Mouse (Mus musculus) adrenal gland, adult 2 months (tissue): ENCODE results near the gene Phrf1. TPM values are rescaled to one million over a fixed set of nuclear protein-coding genes. Genes with fewer than 3 reads are reported as not detected.

ENCODE experiments used
- DNase-seq: peaks from one replicate; pipeline ENCODE4 v3.0.0; 2021
- polyA plus RNA-seq: library from polyadenylated mRNA; depleted of rRNA; stranded (reverse); fragments of >200 nt; gene quantifications from 2 replicates; pipeline ENCODE4 v1.2.3, GENCODE M21; 2012
- total RNA-seq, 2 experiments: library from RNA; stranded (reverse); gene quantifications; 2 replicates each; pipeline ENCODE4 v1.2.3; 2021

Phrf1 gene
- total and polyA plus RNA-seq, 3 experiments = 33.7 to 64.5 (median 61.0) TPM

DNA sequence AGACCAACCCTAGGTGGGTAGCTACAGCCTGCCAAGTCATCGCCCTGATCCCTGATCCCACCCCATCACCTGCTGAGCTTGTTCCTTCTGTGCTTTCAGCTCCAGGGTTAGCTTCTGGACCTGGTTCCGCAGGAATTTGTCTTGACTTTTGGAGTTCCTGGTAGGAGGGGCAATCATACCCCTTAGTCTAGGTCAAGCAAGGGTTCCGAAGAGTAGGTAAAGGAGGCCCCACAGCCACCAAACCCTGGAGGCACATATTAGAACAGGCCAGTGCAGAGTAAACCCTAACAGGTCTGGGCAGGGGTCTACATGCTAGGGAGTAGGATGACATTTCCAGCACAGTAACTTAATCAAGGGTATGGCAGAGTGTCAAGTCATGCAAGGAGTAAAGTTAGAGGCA lies 15.5 kb upstream of the Phrf1 start:
- no peak for DNase-seq

DNA sequence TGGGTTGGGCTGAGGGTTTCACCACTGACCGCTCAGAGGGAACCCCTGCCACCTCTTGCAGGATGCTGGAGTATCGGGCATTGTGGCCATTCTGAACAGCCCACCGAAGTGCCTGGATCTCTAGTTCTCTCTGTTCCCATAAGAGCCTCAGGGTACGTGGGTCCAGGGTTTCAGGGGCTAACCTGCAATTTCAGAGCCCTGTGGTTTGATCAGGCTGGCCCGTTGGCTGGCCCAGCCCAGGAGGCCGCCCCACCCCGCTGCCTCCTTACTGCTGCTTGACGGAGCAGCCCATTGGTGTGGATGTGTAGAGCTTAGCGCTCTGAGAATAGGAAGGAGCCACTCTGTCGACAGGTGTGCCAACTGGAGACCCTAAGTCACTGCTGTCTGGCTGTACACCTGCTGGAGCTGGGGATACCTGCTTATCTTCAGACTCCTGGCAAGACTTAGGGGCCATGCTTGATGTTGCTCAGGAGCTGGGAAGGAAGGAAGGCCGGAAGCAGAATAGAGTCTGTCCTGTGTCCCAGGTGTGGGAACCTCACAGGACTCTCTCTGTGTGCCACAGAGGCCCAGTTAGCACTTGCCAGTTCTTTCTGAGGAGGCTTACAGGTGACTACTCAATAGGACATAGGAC lies 14.9 kb upstream of the Phrf1 start, which contains the start of gene Lmntd2:
Gene Lmntd2 (minus strand): TSS at position 476 of the 631 bp plus-strand sequence.
- DNase-seq = no peak

DNA sequence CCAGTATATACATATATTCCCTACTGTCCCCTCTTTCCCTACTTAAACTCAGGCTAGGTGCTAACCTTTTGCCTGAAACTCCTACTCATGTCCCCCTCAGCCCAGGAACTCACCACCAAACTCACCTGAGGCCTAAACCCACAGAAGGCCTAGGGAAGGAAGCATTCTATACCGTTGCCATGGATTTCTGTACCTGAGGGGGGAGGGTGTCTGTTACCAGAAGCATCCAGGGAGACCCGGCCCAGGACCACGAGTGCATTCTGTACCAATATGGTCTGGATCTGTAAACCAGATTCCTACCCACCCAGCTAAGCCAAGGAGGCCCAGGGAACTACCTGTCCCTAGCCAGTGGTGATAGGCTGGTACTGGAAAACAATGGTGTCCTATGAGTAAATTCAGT lies 14.3 kb upstream of the Phrf1 start:
- DNase-seq = no peak

DNA sequence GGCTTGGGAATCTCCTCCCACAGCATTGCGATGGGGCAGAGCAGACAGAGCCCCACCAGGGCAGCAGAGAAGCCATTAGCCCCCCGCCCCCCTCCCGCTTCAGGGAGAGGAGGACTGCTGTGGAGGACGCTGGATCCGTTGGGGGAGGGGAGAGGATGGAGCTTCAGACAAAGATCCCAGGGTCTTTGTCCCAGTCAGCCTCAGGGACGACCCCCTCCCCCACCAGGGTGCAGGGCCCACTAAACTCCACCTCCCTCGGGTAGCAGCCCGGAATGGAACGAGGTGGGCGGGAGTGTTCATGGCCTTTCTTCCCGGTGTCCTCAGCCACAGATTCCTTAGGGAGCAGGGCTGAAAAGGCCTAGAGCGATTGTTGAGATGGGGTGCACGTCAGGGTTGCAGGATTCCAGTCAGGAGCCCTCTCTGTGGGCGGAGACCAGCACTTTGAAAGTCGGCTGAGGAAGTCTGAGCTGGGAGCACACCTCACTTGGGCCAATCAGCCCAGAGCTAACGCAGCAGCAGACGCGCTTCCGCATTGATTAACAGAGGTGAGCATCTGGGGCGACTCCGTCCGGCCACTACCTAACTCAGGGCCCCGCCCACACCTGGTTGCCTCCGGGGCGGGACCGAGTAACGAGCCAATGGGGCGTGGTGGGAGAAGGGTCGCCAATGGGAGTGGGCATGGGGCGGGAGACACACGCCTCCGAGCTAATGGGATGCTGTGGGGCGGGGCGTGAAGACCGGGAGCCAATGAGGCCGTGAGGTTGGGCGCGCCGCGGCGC lies 13.3 kb upstream of the Phrf1 start, which contains the start of gene Rassf7:
Gene Rassf7 (plus strand): TSS at position 760 of the 779 bp plus-strand sequence.
- peak; percentile 95 for DNase-seq

DNA sequence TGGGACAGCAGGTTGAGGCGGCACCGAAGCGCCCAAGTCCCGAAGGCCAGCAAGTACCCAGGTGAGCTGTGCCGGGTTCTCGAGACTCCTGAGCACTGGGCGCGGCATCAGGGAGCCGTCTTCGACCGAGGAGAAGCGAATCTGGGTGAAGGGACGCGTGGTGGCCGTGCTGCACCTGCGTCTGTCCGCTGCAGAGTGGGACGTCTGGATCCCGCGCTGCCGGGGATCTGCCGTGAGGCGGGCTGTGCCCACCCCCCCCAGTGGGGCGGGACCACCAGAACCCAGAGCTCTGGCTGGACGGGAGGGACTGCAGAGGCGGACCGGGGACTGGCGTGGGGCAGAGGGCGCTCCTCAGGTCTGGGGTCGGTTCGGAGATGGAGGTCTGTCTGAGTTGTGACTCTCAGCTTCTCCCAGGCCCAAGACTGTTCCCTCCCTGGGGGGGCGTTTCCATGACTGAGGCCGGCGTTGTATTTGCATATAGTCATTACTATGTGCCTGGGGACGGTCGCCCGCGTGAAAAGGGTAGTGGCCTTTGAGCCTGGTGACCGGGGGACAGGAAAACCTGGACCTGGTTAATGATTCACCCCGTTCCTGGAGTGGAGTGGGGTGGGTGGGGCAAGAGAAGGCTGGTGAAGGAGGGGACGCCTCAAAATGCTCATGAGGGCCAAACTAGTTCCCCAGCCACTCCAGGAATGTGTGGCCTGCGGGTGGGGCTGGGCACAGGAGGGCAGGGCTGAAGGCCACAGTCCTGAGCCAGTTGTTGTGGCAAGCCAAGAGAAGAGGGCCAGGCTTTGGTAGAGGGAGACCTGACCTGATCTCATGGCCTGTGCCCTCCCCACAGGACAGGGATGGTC lies 12.5 kb upstream of the Phrf1 start:
- peak; percentile 72 for DNase-seq

DNA sequence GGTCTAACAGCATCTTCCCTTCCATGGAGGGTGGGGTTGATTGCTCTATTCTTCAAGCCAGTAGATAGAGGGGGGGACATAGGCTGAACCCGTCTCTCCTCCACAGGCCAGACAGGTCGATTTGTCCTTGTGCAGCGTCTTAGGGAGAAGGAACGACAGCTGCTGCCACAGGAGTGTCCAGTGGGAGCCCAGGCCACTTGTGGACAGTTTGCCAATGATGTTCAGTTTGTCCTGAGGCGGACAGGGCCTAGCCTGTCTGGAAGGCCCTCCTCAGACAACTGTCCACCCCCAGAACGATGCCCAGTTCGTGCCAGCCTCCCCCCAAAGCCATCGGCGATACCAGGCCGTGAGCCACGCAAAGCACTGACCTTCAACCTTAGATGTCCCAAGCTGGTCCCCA lies 11.7 kb upstream of the Phrf1 start:
- DNase-seq = no peak

DNA sequence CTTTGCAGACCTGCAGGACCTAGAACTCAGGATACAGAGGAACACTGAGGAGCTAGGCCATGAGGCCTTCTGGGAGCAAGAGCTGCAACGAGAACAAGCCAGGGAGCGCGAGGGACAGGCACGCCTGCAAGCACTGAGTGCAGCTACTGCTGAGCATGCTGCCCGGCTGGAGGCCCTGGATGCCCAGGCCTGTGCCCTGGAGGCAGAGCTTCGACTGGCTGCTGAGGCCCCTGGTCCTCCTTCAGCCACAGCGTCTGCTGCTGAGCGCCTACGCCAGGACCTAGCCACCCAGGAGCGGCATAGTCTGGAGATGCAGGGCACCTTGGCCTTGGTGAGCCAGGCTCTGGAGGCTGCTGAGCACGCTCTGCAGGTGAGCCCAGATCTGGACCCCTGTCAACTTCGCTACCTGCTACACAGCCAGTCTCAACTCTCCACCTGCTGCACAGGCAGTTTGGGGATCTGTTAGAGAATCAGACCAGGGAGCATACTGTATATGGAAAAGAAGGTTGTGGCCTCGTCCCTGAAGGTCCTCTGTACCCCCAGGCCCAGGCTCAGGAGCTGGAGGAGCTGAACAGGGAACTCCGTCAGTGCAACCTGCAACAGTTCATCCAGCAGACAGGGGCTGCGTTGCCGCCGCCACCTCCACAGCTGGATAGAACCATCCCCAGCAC lies 11.1 kb upstream of the Phrf1 start:
- no peak for DNase-seq

DNA sequence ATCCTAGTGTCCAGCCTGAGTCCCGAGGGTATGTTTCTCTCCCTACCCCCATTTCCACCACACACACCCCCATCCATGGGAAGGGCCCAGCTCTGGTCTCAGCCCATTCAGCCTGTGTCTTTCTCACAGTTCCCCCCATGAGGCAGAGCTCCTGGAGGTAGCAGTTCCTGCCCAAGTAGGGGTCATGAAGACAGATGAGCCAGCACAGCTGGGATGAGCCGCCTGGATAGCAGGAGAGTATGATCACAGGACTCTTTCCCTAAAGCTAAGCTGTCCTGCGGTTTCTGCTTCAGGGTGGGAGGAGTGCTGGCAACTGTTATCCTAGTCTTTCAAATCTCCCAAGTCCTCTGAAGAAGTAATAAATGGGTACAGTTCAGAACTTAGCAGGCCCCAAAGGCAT lies 10.4 kb upstream of the Phrf1 start:
- DNase-seq = no peak

DNA sequence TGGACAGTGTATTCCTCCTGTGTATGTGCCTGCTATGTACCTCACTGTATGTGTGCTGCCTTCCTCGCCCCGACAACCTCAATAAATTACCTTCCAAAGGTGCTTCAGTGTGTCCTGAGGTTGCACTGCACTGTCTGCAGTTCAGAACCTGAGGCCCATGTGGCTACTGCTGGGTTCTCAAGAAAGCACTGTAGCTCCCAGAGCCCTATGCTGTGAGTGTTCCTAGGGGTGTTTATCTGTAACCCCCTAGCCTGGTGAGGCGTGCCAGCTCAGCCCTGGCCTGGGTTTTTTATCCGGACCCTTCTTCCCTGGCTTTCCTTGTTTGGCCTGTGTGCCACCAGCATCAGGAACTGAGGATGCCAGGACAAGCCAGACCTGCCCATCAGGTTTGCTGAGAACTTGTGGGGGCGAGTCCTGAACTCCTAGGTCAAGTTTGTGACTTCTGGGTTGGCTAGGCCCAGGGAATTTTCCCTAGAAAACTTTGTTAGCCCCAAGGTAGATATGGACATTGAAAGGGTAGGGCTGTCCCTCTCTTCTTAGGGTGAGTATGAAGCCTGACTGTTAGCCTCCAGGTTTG lies 9.9 kb upstream of the Phrf1 start:
- DNase-seq = no peak

DNA sequence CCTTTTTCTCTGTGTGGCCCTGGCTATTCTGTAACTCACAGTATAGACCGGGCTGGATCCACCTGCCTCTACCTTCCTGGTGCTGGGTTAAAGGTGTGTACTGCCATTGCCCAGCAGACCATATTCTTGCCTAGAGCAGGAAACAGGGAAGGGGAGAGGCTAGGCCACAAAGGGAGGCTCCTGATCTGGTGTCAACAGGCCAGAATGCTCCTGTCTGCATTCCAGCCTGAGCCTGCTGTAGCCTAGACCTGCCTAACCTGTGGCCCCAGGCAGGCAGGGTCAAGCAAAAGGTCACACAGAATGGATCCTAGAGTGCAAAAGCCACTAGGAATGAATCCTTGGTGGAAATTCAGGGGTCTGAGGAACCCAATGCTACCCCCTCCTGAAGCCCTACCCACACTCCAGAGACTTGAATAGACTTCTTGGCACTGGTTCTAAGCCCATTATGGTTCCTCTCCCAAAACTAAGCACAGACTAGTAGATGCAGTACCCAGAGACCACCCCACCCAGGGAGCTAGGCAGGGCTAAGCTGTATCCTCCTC lies 9.0 kb upstream of the Phrf1 start:
- no peak for DNase-seq

DNA sequence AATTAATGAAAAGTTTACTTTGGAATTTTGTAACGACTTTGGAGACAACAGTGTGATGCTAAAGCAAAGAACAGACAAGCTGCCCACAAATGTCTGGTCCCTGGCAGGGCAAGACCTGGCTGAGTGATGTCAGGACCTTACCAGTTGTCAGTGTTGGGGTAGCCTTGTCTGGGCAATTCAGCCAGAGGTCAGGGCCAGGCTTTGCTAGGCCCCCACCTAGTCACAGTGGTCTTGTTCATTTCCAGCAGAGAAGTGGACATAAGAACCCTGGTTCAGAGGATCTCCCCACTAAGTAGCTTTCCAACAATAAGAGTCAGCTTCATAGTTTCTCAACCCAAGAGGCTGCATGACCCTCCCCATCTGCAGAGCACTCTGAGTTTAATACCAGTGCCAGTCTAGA lies 8.2 kb upstream of the Phrf1 start:
- no peak for DNase-seq

DNA sequence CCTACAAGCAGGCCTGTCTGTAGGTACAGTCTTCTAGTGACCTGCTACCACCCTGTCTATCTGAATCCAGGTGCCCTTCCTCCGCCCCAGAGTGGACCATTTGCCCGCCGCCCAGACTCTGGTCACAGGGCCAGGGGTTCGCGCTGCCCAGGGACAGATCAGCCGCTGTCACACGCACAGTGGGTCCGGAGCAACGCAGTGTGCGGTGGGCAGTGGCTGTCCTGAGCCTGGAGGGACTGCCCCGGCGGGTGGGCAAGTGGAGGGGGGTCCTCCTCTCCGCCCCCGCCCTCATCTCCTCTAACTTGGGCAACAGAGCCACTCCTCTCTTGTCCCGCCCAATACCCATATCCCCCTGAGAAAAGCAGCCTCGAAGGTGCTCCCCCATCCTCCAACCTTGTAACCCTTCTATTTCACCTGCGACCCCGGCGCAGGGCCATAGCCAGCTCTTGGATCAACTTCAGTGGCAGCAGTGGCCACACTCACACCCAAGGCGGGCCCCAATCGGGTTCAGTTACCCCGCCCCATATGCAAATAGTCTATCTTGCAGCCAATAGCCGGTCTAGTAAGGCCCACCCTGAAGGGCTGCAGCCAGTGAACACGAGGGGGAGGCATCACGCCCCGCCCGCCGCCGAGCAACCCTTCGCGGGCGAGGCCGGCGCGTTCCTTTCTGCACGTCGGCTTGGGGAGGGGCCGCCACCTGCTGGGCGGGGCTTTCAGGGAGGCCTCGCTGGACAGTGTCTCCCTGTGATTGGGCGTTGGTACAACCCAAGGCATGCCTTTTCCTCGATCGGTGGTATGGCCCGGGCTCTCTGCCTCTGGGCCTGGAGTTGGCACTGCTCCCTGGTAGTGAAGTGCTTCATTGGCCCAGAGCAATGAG lies 7.1 kb upstream of the Phrf1 start:
- DNase-seq = peak; percentile 98

DNA sequence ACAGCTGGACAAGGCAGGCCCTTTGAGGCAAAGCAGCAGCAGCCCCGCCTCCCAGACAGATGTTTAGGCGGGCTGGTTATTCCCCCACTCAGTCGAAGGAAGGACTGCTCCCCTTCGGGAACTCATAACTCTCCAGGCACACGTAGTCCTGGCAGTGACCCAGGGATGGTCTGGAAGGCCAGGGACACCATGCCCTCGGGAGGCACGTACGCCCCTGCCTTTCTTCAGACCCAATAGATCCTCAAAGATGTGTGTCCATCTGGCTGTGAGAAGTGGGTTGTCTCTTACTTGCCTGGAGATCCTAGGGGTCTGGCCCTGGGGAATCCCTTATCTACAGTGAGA lies 6.5 kb upstream of the Phrf1 start:
- no peak for DNase-seq

DNA sequence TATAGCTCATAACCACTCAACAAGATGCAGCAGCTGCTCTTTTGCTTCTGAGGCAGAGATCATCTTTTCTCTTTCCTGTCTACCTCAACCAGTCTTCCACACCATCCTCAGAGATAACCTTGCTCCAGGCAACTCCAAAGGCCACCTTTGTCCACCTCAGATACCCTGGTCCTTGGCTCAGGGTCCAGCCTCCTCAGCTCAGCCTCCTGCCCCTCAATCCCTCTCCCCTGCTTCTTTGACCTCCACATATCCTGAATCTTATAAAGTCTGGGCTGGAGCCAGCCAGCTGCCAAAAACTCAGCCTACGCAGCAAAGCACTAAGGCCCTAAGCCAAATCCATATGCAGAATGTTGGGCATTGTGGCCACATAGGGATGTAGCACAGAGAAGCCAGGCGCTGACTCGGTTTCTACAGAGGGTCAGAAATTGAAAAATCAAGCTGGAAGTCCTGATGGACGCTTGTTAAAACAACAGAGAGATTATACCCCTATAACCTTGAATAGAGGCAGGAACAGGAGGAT lies 5.8 kb upstream of the Phrf1 start:
- no peak for DNase-seq

DNA sequence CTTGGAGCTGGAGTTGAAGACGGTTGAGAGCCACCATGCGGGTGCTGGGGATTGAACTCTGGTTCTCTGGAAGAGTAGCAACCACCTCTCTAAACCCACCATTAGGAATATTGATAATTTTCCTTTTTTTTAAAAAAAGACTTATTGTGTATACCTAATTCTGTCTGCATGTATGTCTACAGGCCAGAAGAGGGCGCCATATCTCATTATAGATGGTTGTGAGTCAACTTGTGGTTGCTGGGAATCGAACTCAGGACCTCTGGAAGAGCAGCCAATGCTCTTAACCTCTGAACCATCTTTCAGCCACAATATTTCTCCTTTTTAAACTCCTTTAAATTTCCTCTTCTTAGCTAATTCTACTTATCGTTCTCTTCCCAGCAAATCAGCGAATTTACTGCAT lies 2.0 kb upstream of the Phrf1 start:
- DNase-seq = no peak

DNA sequence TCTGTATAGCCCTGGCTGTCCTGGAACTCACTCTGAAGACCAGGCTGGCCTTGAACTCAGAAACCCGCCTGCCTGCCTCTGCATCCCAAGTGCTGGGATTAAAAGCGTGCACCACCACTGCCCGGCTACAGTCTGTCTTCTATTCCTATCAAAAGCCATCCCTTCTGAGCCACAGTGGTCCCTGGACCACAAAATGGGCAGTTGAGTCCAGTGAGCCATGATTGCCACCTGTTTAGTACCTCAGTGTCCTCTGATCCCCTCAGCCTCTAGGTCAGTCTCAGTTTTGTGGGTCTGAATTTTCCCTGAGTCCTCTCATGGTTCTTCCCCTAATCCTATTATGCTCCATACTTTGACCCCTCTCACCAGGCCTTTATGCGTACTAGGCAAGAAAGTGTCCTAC lies 788 bp upstream of the Phrf1 start:
- DNase-seq = no peak

DNA sequence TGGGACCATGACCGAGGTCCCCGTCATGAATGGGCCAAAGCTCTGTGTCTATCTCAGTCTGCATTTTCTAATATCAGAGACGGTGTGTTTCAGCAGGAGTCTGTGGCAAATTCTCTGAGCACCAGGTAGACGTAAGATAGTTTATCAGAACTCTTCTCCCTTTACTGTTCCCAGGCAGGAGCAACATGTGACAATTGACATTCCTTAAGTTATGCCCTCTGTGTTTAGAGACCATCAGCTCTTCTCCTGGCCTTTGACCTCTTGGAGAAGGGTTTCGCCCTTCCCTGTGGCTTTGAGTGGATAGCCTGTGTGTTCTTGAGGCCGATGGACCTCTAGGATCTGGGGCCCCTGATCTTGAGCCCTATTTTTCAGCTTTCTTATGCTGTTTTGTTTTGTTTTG lies 1.1 kb downstream of the Phrf1 start:
- no peak for DNase-seq

DNA sequence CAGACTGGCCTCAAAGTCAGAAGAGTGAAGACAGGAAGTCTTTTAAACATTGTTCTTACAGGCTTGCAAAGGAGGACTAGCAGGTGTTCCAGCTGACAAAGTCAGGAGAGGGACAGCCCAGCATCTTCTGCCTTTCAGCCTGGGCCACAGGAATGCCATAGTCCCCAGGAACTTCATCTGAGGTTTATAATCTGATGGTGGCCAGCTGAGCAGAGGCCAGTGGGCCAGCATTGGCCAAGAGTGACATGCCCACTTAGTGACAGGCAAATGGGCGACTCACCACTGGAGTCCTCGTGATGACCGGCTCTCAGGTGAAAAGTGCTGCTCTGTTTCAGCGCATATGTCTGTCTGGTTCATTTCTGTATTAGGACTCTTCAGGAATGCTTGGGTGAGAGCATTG lies 2.0 kb downstream of the Phrf1 start:
- no peak for DNase-seq

DNA sequence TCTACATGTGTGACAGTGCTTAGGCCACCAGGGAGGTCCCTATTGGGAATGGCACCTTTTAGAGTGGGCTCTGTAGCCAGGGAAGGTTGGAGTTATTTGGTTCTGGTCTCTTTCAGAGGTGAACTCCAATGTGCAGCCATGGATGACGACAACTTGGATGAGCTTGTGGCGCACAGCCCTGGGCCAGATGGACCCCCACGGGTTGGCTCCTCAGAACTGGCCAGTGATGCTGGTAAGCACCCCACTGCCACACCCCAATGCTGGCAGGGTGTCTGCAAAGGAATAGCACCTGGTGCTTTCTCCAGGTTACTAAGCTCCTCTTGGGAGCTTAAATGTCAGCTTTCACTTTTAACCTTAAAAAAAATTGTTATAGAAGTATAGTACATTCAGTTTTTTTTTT lies 2.5 kb downstream of the Phrf1 start:
- DNase-seq = no peak

DNA sequence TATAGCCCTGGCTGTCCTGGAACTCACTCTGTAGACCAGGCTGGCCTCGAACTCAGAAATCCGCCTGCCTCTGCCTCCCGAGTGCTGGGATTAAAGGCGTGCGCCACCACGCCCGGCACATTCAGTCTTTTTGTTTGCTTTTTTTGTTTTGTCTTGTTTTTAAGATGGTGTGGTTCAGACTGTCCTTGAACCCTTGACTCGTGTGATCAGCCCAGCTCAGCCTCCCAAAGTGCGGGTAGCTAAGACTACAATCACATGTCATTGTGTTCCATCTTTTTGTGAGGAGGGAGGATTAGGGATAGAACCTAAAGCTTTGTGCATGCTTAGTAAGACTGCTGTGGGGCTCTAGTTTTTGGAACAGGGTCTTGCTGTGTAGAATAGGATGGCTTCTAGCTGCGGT lies 3.0 kb downstream of the Phrf1 start:
- DNase-seq = no peak
